Mouse (Mus musculus) C2C12 (cell line): Measurements from ENCODE around the gene Slc25a27.

Experiments used
- CTCF ChIP-seq: IDR thresholded peaks from one replicate; pipeline ENCODE4 v1.5.1; 2011; ENCODE audit not compliant: control insufficient read depth, insufficient read depth, insufficient read length
- MAX ChIP-seq: IDR thresholded peaks from one replicate; pipeline ENCODE4 v1.6.1; 2011; ENCODE audit warnings: mild to moderate bottlenecking, control low read depth
- MYOD1 ChIP-seq: IDR thresholded peaks from one replicate; pipeline ENCODE4 v1.6.1; 2011; ENCODE audit warnings: low read depth; ENCODE audit not compliant: control insufficient read depth, insufficient read length
- USF1 ChIP-seq: IDR thresholded peaks from one replicate; pipeline ENCODE4 v1.6.1; 2011; ENCODE audit warnings: low read depth, mild to moderate bottlenecking, control low read depth, moderate library complexity

DNA sequence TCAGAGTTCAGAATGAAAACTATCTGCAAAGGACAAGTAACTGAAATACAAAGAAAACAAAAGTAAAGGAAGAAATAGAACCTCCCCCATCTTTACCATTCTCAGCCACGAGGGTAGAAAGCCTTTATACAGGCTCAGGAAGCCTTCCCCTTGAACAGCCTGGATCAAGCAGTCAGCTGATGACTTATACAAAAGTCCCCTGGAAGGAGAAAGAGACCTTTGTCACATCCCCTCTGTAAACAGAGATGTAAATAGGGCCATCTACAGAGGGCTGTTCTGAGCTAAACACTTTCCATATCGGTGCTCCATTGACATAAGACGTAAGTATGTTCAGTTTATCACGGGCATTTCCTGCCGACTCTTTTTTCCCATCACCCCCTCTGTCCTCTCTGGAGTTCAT is 20.1 kb downstream of the Slc25a27 start:
- TF ChIP-seq CTCF (no peak), MYOD1 (no peak), MAX (no peak), USF1 (no peak)
